Mouse (Mus musculus): ENCODE measurements around the gene Trim2. TPM values are rescaled to one million over a fixed set of nuclear protein-coding genes. Genes with fewer than 3 reads are reported as not detected.

Gene Trim2
- total RNA-seq, 2 experiments from 2014 or later = 329 to 334 TPM

DNA sequence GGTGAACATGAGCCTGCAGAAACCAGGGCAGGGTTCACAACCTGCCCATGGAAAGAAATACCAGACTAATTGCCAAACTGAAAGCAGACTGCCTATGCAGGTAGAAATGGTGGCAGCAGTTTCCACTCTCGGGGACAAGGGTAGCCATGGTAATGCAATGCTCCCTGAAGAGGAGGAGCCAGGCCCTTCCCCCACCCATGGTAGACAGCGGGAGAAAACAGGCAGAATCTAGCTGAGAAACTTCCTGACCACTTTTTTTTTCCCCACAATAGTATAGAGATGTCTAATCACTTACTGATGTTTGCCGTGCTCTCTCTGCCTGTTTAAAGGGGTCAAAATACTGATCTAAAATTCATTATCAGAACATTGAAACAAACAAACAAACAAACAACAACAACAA, 17.8 kb upstream of the Trim2 start:
- no peak for DNase-seq (ENCODE audit: low spot score in 2 of 2)

- no peak for DNase-seq (ENCODE audit: low spot score in 2 of 2)
Observed at GRCm38 (mm10) chr3:84324000-84324399, 17.3 kb upstream of the Trim2 start.

DNA sequence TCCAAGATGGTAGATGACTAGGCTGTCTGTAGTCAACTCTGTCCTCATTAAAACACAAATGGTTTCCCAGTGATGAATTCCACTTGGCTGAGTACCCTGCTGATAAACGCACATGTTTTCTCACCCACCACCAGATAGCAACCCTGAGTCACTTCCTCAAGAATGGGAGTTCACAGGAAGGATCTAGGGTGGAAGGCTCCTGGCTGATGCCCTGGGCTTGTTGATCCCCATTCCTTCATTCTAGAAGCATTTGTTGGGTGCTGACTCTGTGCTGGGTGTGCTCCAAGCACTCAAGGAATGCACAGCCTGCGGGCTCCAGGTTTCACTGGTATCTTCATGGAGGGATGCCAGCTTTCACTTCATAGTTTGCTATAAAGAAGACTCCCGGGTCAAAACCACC, 12.8 kb upstream of the Trim2 start:
- no peak for DNase-seq (ENCODE audit: low spot score in 2 of 2)

DNA sequence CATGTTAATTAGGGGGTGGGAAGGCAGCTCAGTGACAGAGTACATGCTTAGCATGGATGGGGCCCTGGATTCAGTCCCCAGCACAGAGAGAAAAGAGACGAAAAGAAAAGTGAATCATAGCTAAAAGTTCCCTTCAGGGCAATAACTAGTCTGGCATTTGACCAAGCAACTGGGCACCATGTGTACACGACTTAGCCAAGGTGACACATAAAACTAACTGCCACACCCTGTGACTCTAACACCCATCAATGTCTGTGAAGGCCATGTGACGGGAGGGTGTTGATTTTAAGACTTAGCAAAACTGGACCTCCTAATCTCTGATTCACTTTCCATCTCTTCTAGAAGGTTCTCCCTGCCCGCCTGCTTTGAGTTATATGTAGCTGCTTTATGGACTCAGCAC, 12.2 kb upstream of the Trim2 start:
- no peak for DNase-seq (ENCODE audit: low spot score in 2 of 2)

- DNase-seq (ENCODE audit: low spot score in 2 of 2) = peak; percentile 50 to 89
Observed at GRCm38 (mm10) chr3:84314651-84315191, 8.0 kb upstream of the Trim2 start.

DNA sequence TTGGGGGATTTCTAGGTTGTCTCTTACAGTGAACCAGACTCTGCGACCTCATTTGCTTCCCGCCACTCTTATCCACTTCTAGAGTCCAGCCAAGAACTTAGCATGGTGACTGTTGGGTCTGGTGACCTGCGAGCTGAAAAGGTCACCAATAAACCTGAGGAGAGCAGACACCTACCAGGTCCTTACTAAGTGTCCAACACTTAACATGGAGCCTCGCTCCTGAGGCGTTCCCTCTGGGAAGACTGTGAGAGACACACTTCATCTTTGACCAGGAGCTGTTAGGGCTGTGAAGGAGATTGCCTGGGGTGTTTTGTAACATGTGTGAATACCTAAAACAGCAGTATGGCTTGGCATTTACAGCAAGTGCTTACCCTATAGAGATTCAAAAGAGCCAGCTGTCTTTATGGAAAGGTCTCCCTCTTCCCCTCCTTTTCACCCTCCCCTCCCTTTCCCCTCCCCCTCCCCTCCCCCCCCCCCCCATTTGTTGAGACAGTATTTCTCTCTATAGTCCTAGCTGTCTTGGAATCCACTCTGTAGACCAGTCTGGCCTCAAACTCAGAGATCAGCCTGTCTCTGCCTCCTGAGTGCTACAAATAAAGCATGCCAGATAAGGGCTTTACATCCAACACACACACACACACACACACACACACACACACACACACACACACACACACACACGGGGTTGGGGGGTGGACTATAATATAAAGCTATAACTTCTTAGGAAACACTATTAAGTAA, 7.3 kb upstream of the Trim2 start:
- DNase-seq (ENCODE audit: low spot score in 2 of 2) = no peak

- DNase-seq (ENCODE audit: low spot score in 2 of 2) = peak; percentile 62 to 87
Observed at GRCm38 (mm10) chr3:84313003-84313800, 6.5 kb upstream of the Trim2 start.

- no peak for DNase-seq (ENCODE audit: low spot score in 2 of 2)
Observed at GRCm38 (mm10) chr3:84312326-84312725, 5.6 kb upstream of the Trim2 start.

- DNase-seq (ENCODE audit: low spot score in 2 of 2) = no peak
Observed at GRCm38 (mm10) chr3:84307516-84307915, 839 bp upstream of the Trim2 start.

GRCm38 (mm10) chr3:84305722-84306510, 761 bp downstream of the Trim2 start:
- DNase-seq (ENCODE audit: low spot score in 2 of 2) = no peak

DNA sequence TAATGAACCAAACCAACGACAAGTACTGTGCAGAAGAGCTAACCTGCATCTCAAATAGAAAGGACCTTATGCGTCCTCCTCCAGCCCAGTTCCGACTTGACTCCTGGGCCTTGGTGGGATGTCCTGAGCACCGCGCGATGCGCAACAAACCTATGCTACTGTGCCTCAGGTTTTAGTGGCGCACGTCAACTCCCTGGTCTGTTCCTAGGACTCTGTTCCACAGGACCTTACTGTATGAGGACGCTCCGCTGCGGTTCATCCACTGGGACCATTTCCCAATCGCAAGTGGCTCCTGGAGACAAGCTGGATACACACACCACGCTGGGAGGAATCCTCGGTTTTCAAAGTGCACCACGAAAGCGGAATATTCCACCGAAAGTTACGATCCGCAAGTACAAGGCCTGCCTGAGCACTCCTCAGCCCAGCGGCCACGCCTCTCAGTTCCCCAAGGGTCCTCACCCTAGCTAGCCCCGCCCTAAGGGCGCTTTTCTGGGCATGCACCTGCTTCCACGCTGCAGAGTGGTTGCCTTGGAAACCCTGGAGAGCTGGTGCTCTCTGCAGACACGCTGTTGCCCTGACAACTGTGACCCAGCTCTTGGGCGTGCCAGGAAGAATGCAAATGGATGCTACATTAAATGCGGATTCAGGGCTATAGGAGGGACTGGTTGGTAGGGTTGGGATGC, 1.5 kb downstream of the Trim2 start:
- DNase-seq (ENCODE audit: low spot score in 2 of 2) = peak; percentile 73 to 80

DNA sequence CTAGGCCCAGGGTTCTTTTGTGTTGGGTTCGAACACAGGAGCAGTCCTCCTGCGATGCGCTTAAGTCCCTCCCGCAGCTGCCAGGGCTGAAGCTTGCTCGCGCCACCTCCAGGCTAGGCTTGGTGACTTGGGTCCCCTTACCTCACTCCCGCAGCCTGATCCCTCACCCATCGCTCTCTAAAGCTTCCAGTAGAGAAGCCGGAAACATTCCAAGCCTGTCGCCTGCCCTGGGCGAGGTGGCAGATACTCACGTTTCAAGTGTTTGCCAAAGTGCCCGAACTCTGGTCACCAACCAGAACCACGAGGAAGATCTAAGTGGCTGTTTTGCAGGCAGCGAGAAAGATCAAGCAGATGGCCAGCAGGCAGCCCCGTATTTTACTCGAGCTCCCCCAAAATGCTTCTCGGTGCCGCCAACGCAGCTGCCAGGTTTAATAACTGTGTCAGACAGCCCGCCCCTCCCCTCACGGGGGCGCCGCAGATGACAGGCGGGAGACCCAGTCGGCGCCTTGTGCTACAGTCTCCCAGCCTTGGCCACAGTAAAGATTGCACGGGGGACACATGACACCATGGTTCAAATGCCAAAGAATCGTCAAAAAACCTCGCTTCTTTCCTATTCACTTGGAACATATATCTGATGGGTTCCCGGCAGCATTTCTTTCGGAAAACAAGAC, 2.2 kb downstream of the Trim2 start:
- DNase-seq (ENCODE audit: low spot score in 2 of 2) = peak; percentile 68 to 71

GRCm38 (mm10) chr3:84303395-84303949, 3.2 kb downstream of the Trim2 start:
- DNase-seq (ENCODE audit: low spot score in 2 of 2) = no peak

- peak; percentile 26 to 59 for DNase-seq (ENCODE audit: low spot score in 2 of 2)
Observed at GRCm38 (mm10) chr3:84302273-84302672, 4.4 kb downstream of the Trim2 start.

GRCm38 (mm10) chr3:84301674-84302073, 5.0 kb downstream of the Trim2 start:
- DNase-seq (ENCODE audit: low spot score in 2 of 2) = no peak

DNA sequence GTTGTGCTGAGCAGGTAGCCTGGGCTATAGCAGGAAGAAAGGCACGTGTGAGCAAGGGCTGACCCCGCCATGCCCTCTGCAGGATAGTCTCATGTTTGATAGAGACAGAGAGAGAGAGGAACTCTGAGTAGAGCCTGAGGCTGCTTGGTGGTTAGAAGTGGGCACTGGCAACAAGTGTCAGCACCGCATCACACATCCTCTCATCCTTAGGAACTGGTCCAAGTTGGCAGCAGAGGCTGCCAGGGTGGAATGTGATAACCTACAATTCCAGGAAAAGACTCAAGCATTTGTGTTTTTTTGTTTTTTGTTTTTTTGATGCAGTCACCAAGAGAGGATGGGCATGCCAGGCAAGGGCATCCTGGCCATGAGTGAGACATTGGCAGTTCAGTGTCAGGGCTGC, 8.5 kb downstream of the Trim2 start:
- no peak for DNase-seq (ENCODE audit: low spot score in 2 of 2)

DNA sequence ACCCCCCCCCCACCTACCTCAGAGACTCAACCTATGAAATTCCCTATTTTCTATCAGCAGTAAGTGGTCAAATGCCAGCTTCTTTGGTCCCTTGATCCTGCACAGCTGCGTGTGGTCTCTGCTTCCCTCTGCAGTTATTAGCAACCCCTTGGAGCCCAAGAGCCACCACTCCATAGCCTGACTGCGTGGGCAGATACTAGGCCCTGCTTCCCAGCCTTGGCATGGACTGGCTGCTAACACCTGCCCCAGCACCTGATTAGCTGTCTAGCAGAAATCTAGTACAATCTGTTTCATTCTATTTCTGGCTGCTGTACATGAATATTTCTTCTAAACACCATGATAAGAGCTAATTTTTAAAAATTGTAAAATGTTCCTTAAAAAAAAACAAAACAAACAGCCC, 10.0 kb downstream of the Trim2 start:
- DNase-seq (ENCODE audit: low spot score in 2 of 2) = no peak

DNA sequence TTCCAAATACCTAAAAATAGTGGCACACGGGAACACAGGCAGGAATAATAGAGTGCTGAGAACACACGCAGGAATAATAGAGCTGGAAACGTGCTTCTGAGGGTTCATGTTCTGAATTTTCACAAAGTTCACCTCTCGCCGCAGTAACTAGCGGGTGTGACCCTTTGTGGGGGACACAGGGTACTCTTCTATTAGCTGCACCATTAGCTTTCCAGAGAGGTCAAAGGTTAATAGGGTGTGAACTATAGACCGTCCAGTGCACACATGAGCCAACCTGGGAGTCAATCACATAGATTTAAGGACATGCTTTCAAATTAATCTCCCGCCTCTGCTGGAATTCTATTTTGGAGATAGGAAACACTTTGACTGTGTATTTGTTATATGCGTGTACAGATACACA, 11.9 kb downstream of the Trim2 start:
- DNase-seq (ENCODE audit: low spot score in 2 of 2) = no peak

DNA sequence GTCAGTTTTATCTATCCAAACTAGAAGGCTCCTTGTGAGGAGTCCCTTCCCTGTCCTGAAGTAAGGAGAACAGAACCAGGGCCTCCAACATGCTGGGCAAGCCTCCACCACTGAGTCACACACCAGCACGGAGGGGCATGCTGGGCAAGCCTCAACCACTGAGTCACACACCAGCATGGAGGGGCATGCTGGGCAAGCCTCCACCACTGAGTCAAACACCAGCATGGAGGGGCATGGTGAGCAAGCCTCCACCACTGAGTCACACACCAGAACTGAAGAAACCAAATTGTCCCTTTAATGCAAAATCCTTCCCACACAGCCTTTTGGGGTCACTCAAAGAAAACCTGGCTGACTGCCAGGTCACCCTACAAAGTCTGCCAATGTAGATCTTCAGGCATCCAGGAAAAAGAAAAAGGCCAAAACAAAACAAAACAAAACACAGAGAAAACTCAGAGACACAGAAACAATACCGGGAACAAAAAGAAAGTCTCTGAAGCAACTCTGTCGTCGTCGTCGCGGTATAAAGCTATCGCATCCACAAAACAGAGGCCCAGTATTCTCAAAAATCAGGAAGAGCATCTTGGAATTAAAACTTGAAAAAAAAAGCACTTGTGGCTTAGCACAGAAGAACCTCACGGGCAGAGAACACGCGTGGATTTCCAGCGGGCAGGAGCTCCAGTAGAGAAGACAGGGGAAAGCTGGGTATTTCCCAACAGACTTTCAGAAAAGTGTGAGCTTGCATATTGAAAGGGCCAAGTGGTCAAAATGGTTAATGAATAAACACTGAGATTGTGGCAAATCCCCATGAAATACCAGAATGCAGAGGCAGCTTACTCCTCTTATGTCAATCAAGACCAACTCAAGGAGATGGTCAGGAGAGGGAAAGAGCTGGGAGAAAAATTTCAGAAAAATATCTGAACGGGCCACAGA, 12.7 kb downstream of the Trim2 start:
- no peak for DNase-seq (ENCODE audit: low spot score in 2 of 2)

Data from layer of hippocampus, postnatal 14 days (tissue).